Mouse (Mus musculus) cerebellum, adult 2 months (tissue): ENCODE data around the gene Parp11.

Experiments
- CTCF ChIP-seq: fragments of 200-500 bp; IDR thresholded peaks from 2 replicates; pipeline ENCODE4 v1.5.1; 2011; ENCODE audit warnings: low read depth, mild to moderate bottlenecking, control low read depth, low read length, moderate library complexity, borderline replicate concordance; ENCODE audit not compliant: insufficient read depth
- POLR2A ChIP-seq: fragments of 200-500 bp; IDR thresholded peaks from 2 replicates; pipeline ENCODE4 v1.6.1; 2011; ENCODE audit warnings: low read length, control low read depth, borderline replicate concordance; ENCODE audit not compliant: insufficient read depth

- TF ChIP-seq CTCF (no peak), POLR2A (no peak)
These were observed 8.2 kb downstream of the Parp11 start for GRCm38 (mm10) chr6:127454809-127455208.
